ENCODE assay signal across 11 mouse cellular contexts in genomic region chr1:84225626-84226025, GRCm38 (mm10).
DNase-seq lines count a peak whose midpoint lies in the region; ATAC-seq lines count a peak whose summit lies in the region.
"Had no signal": no experiment of that assay in that cellular context is flagged by ENCODE, and none has a peak within 500 bp of the region (broad histone marks: within the 10 kb centered on the region; RNA-seq: fewer than 3 reads in every experiment).

No protein-coding gene starts in this region.

- no peaks in the 10 kb centered on the region for H3K36me3 ChIP-seq in limb, embryonic 15.5 days
- H3K36me3 ChIP-seq: hindbrain, embryonic 13.5 days; limb, embryonic 12.5 days had no signal

- H3K27me3 ChIP-seq in limb, embryonic 15.5 days, result no peaks in the 10 kb centered on the region
- H3K27me3 ChIP-seq: hindbrain, embryonic 13.5 days; limb, embryonic 12.5 days; megakaryocyte, embryonic 14.5 days had no signal

- no peak overlapping the region for H3K4me3 ChIP-seq in limb, embryonic 15.5 days
- H3K4me3 ChIP-seq: hindbrain, embryonic 13.5 days; limb, embryonic 12.5 days; megakaryocyte, embryonic 14.5 days had no signal

- no peak overlapping the region for H3K27ac ChIP-seq in limb, embryonic 15.5 days
- H3K27ac ChIP-seq: hindbrain, embryonic 13.5 days; limb, embryonic 12.5 days had no signal

- H3K4me2 ChIP-seq in limb, embryonic 15.5 days, result no peak overlapping the region
- H3K4me2 ChIP-seq: hindbrain, embryonic 13.5 days; limb, embryonic 12.5 days had no signal

- H3K4me1 ChIP-seq in limb, embryonic 15.5 days, result peaks cover 7% of the 10 kb centered on the region; the same call in 1 of the 2 replicates
- H3K4me1 ChIP-seq: limb, embryonic 12.5 days; megakaryocyte, embryonic 14.5 days had no signal

- H3K9ac ChIP-seq in limb, embryonic 15.5 days, result no peak overlapping the region
- H3K9ac ChIP-seq: hindbrain, embryonic 13.5 days; limb, embryonic 12.5 days had no signal

- no peaks in the 10 kb centered on the region for H3K9me3 ChIP-seq in limb, embryonic 15.5 days
- H3K9me3 ChIP-seq: hindbrain, embryonic 13.5 days; limb, embryonic 12.5 days had no signal

- peak; percentile 18 for DNase-seq in adrenal gland, adult 8-10 months
- DNase-seq in adrenal gland, postnatal 4 days (ENCODE audit: low spot score in 2 of 2), result no peak
- peak; percentile 30 to 73 for DNase-seq in urinary bladder, postnatal 36 days (ENCODE audit: low spot score in 2 of 2)
- no peak for DNase-seq in urinary bladder, postnatal 25 days (ENCODE audit: low spot score)
- no peak for DNase-seq in cerebellum, adult 18-20 months
- no peak for DNase-seq in Muller cell, postnatal 12 days (ENCODE audit: inconsistent ontology term)
- DNase-seq in cerebellum, adult 9-10 months, result no peak

- ATAC-seq in limb, embryonic 15.5 days (ENCODE audit: insufficient number of reproducible peaks, low FRiP score, low TSS enrichment, low read depth), result 0 out of 2 replicates have a peak, but pooled peaks have one; percentile 35

- 58% methylated on average over 7 of the region's 7 CpGs for WGBS in limb, embryonic 15.5 days

Comparison
In these comparisons a context has a peak if more than half of its experiments do, and no peak if none do; other contexts are left out.
1. DNase-seq: peak in adrenal gland, adult 8-10 months (single experiment) and urinary bladder, postnatal 36 days (2 of 2); none in adrenal gland, postnatal 4 days (0 of 2), urinary bladder, postnatal 25 days (single experiment), cerebellum, adult 18-20 months (0 of 2), Muller cell, postnatal 12 days (single experiment) and cerebellum, adult 9-10 months (single experiment).